Mouse (Mus musculus) brain, adult 10 weeks (tissue): ENCODE data around the gene Jag1. TPM values are rescaled to one million over a fixed set of nuclear protein-coding genes. Genes with fewer than 3 reads are reported as not detected.

Experiments
- polyA plus RNA-seq: library from polyadenylated mRNA; stranded (reverse); fragments of 350-450 nt; fragmentation: Illumina TruSeq; extraction: RNeasy Lipid Tissue Mini Kit (QIAGEN cat#74804); gene quantifications from one replicate; pipeline ENCODE4 v1.2.3, GENCODE M21; 2015; ENCODE audit warnings: low read depth, low replicate concordance

Gene Jag1
- polyA plus RNA-seq: 2.7 TPM

GRCm38 (mm10) chr2:137116025-137116674 is at the start of gene Jag1:
Gene Jag1, minus strand, starts transcription at chr2:137116644.

Other genes starting within 250 kb of the Jag1 start
- 89.0 TPM for gene AL731706.2, start 231.0 kb downstream of the Jag1 start, polyA plus RNA-seq
- 5.9 TPM for gene Slx4ip, start 225.4 kb downstream of the Jag1 start, polyA plus RNA-seq
- gene AL731706.1, start 225.3 kb downstream of the Jag1 start, polyA plus RNA-seq: 54.6 TPM
- 22.0 TPM for gene Mkks, start 225.3 kb downstream of the Jag1 start, polyA plus RNA-seq